Mouse (Mus musculus) gastrocnemius, postnatal 36 days (tissue): ENCODE measurements around the gene Wwox. TPM values are rescaled to one million over a fixed set of nuclear protein-coding genes. Genes with fewer than 3 reads are reported as not detected.

Experiments
- DNase-seq, 2 experiments: peaks; one replicate each; pipeline ENCODE4 v3.0.0; 2022
- intact Hi-C: fragments of 180-260 bp; cut with DNase I; formaldehyde crosslinking; loops from one replicate; pipeline ENCODE4 v1.15.1; 2025
- total RNA-seq, 2 experiments: library from RNA; stranded (reverse); gene quantifications; 2 replicates each; pipeline ENCODE4 v1.2.3; 2021

Gene Wwox
- total RNA-seq, 2 experiments from 2014 or later: 7.4 to 7.5 TPM

DNA sequence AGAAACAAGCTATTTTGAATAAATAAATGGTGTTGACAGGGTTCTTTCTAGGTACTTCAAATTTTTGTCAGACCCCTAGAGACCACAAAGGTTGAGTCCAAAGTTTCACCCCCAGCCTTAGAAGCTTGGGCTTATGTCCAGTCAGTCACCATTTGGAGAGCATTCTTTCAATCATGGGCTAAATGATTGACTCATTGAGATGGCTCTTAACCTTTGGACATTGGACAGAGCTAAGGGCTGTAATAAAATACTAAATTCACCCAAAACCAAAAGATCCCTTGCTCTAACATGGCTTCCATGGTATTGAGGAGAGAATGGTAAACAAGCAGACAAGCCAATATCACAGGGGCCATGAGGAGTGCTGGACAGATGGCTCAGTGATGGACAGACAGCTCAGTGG is 540.2 kb downstream of the Wwox start:
- intact Hi-C loops: loop anchor here (5.0 to 10.0 kb wide), 3 partner anchors 435 to 728 kb away; partner anchors contain the start of gene Maf

DNA sequence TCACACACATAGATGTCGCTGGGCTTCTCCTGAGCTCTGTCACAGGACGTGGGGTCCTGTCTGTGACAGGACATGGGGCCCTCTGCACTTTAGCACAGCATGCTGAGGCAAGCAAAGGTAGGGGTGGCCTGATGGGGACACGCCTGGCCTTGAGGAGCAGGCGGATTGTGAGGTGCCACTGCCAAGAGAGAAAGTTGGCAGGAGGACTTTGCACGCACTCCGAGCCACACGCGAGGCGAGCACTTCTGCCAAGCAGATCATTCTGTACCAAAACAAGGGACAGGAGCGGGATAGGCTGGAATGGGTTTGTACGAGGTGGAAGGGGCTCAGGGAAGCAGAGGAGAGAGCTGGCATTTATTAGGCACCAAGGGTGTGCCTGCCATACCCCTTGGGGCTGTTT is 543.3 kb downstream of the Wwox start:
- intact Hi-C loops: no loop called here
- no peak for DNase-seq

More for the DNA sequence above, 540.2 kb downstream of the Wwox start:
- no peak for DNase-seq

DNA sequence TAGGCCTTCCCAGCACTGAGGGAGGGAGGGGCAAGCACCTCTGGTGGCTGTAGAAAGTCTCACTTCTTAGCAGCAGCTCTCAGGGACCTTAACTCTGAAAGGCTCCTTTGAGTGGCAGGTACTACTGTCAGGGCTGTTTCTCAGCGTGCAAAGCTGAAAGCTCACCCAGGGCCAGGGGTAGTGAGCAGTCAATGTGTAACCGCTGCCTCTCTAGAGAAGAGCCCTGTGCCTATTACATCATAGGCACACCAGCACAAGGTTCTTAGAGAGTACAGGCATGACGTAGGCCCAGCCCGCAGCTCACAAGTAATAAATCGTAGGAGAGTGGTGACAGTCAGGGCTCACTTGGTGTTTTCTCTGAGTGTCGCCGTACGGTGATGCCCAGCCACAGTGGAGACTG is 545.0 kb downstream of the Wwox start:
- intact Hi-C loops: no loop called here
- DNase-seq: no peak

DNA sequence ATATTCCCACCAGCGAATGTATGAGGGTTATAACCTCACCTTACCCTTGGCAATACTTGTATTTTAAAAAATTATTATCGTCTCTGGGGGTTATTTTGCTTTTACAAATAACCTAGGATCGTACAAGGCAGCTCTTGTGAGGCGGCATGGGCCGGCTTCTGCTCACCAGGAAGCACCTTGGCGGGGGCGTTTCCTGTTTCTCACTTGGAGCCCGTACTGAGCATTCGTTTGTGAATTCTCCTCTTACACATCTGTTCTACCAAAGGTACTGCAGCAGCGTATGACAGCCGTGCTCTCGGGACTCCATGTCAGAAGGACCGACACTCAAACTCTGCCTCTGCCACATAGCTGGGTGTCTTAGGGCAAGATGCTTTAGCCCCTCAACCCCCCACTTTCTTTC is 546.5 kb downstream of the Wwox start:
- no peak for DNase-seq

DNA sequence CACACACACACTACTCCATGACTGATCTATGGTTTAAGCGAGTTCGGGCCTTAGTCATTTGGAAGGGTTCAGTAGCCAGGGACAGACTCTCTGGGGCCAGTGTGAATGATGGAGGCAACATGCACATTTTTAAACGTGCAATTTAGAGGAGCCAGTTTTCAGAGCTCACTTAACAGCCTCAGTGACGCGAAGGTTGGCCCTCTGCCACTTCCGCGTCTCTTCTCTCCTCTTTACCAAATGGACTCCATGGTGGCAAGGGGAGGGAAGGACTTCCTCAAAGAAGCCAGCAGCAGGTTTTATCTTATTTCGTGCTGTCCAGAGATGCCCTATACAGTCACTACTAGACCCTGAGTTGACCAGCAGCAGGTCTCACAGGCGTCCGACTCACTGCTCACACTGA is 547.5 kb downstream of the Wwox start:
- intact Hi-C loops: no loop called here
- no peak for DNase-seq

More for the DNA sequence above, 546.5 kb downstream of the Wwox start:
- intact Hi-C loops: no loop called here

DNA sequence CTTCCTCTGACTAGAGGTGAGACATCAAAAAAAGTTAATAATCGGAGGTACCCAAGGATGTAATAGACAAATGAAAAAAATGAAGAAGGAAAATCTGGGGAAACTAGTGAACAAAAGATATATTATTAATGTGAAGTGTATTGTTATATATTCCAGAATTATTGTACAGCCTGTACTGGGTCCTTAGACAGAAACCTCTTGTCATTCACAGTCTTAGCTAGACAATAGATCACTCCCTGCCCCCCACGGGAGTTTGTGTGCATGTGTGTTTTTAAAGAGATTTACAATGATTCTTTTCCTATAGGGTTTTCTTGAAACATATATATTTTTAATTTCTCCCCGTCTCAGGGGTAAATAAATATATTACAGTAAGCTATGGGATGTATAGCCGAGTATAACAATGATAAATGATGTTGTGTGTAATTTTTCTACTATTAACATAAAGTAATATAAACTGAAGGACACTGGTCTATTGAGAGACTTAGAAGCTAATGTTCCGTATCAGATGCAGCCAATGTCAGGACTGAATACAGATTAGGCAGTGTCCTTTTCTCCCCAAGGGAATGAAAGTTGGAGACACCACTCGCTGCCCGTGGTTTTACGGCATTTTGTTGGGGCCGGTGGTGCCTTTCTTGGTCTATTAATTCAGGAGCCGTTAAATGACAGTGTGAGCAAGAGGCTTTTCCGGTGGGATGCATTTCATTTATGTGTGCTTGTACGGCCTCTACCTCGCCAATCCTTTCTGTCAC is 551.6 kb downstream of the Wwox start:
- intact Hi-C loops: no loop called here
- no peak for DNase-seq

DNA sequence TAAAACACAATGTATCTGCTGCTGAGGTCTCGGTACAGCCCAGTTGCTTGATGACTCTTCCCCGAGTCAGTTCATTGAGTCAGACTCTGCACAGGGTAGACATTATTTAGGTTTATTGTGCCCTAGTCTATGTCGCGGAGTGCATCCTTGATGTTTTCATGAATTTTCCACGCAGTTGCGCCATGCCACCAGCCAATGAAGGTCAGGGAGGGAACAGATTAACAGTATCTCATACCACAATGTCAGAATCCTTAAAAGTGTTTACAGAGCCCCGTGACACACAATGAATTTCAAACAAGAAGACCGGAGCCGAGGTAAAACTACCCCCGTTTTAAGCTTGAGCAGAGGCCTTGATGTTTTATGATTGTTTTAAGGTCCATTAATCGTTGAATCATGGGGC is 561.3 kb downstream of the Wwox start:
- intact Hi-C loops: no loop called here
- DNase-seq: no peak

DNA sequence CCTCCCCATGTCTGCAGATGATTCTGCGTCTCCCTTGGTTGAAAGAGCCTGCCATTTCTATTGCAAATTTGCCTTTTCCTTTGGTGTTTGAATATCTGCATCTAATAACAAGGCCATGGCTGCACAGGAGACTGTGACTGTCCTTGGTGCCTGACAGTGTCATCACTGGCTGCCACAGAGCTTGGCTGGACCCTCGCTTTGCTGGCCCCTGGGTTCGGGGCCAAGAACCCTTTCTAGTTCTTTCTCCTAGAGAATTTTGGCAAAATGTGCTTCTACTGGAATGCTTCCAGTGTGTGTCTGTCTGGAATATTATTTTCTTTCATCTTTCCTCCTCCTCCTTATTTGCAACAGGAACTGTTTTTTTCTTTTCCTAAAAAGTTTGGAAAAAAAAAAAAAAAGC is 565.6 kb downstream of the Wwox start:
- intact Hi-C loops: no loop called here
- no peak for DNase-seq

DNA sequence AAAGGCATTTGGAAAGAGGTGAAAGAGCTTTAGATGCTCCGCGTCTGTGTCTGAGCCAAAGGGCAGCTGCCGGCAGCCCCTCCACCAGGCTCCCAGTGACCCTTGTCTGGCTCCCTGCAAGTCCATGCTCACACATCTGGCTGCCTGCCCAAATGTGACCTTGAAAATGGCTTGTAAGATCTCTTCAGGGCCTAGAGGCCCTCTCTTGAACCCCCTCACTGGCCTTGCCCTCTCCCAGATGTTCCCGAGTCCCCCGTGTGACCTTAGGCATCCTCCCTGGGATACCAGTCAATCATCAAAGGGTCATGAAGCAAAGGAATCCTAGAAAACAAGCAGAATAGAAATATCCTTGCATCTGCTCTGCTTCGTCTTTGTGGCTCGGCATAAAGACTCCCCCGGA is 567.1 kb downstream of the Wwox start:
- no peak for DNase-seq
- intact Hi-C loops: no loop called here

DNA sequence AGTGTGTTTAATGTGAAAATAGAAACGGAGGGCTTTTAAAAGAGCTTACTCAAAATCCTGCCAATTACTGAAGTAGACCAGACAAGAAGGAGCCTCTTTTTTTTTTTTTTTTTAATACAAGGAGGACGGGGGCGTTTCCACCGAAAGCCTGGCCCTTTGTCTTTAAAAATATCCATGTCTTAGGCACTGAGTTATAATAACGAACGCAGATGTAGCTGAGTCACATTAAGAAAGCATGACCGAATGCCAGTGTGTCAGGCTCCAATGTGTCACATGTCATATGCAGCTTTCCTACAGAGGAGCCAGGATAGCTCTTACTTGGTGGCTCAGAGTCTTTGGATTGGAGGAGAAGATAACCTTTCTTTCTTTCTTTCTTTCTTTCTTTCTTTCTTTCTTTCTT is 567.8 kb downstream of the Wwox start:
- intact Hi-C loops: no loop called here
- no peak for DNase-seq

DNA sequence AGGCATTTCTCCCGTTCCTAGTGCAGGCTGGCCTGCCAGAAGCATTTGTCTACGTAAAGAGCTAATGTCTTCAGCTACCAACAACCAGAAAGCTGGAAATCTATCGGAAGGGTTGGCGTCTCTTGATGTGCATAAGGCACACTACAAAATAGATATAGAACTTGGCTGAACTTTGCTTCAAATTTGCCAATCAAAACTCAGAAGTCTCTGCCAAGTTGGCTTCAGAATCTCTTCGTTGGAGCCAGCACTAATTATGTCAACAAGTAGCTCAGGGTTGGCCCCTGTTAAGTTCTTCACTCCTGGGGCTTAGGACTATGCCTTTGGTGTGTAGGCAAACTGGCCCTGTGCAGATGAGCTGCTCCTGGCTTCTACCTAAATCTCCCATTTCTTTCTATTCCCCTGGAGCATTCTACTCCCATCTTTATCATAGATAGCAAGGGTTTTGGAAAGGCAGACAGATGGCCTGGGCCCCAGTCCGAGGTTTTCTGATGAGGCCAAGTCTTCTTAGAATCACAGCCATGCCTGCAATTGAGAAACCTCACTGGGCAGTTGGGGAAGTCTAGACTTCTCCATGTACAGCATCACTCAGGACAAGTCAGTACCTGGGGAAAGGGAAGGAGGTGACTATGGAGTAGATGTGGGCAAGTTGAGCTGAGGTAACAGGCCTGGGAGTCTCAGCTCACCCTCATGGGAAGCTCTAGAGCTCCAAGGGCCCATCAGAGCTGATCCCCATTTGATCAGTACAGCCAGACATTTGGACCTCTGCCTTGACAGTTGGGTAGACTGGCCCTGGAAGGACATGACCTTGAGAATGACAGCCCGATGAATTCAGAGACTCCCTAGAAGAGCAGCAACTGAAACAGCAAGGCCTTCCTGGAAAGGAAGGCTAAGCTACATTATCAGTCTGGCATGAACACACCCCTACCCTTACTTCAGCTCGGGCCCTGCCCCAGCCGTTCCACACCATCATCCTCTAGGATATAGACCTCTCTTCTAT is 569.5 kb downstream of the Wwox start:
- DNase-seq: no peak
- intact Hi-C loops: no loop called here

DNA sequence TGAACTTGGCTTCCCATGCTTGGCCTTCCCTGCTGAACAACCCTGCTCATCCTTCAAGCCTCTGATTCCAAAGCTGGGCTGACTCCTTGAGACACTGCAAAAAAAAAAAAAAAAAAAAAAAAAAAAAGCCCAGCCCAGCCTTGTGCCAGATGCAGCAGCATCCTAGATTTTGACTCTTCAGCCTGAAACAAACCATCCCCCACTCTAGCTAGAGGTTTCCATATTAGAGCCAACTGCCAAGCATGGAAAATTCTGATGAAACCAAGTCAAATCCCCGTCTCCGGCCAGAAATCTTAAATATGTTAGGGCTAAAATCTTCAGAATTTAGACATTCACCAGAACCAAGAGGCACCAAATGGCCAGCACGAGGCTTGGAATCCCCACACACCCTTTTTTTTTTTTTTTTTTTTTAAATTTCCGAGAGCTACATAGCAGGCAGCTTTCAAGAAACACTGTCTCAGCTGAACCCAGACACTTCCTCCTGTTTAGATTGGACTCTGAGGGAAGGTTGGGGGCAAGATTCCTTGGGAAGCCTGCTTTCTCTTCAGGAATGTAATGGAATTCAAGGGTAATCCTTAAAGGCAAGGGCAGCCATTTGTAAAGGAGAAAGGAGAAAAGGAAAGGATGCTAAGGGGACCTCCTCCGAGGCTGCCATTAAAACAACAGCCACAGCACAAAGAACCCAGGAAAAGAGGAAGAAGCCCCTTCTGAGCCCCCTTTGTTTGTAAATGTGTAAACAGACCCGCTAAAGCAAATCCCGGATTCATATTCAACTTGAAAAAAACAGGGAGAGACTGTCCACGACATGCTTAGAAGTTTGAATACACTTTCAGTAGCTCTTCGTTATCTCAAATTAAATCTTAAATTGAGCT is 570.7 kb downstream of the Wwox start:
- DNase-seq: no peak
- intact Hi-C loops: no loop called here

DNA sequence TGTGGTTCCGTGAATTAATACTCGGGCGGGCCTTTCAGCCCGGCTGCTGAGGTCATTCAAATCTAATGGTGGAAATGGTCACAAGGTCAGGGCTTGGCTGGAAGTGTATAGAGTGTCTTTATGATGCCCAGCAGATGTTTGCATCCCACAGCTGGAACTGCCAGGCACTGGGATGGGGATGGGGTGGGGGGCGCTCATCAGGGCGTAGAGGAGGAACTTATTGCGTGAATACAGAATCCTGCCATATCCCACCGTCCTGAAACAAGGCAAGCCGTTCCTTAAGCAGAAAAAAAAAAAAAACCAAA is 571.3 kb downstream of the Wwox start:
- intact Hi-C loops: no loop called here
- no peak for DNase-seq

DNA sequence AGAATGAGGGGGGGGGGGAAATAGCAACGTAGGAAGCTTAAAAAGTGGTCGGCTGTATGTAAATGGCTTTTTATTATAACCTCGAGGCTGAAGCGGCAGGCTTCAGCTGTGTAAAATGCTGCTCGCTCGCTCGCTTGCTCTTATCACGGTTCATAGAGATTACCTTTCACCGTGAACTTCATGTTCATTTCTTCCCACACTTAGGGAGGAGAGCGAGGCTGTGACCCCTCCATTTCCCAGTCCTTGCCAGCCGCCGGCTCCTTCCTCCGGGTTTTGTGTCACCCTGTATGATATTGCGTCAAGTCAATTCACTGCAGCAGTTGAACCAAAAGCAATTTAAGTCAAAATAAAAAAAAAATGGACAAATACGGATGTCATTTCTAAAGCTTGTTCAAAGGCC is 580.2 kb downstream of the Wwox start:
- no peak for DNase-seq
- intact Hi-C loops: no loop called here

DNA sequence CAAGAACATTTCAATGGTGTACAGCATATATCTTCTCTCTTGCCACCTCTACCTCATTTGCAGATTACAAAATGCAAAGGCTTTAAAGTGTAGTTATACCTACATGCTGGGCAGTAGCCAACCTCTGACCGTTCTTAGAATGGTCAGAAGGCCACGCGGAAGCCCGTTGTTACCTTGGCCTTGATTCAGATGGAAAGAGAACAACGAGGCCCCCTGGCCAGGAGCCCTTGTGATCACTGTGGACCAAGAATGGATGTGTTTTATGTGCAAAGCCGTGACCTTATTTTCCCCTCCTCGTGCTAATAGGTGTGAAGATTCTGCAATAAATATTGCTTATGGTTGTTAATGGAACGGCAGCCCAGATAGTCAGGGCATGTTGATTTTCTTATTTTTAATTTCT is 582.3 kb downstream of the Wwox start:
- DNase-seq: no peak
- intact Hi-C loops: no loop called here

DNA sequence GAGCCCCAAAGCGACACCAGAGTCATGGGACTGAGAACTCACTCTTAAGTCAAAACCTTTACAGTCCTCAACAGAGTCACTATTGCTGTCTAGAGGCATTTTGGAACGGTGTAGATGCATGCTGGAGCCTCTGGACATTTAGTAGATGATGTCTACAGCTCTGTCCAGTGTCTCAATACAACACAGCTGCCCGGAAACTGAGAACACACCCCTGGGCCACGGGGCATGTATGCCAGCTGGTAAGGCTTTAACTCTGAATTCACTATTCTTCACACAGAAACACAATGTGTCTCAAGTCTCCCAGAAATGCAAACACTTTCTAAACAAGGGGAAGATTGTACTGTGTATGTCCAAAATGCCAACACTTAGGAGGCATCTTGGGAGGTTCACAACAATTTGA is 584.6 kb downstream of the Wwox start:
- intact Hi-C loops: no loop called here
- DNase-seq: no peak

DNA sequence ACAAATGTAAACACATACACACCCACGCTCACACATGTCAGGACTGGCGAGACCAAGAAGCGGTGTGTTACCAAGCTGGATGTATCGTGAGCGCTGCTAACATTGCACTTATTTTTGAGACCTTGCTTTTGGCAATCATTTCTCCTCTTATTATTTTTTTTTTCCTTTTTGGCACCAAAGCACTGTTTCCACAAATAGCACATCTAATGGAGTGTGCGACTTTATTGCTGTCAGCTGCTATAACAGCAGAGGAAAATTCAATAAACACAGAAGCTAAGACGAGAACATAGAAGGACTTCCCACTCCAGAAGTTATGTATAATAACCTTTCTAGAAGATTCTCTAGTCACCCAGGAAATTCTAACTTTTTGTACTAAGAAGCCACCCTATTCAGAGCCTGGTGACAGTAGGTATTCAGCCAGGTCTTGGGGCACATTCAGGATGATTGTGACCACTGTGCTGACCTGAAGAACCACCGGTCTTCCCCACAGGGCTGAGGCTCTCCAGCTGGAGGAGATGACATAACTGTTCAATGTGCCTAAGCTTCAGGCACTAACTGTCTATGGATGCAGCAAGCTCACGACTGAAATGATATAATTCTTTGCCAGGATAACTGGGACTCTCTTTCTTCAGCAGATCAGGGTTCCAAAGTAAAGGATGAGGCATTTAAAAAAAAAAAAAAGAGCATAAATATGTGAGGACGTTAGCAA is 586.1 kb downstream of the Wwox start:
- intact Hi-C loops: no loop called here
- DNase-seq: no peak

DNA sequence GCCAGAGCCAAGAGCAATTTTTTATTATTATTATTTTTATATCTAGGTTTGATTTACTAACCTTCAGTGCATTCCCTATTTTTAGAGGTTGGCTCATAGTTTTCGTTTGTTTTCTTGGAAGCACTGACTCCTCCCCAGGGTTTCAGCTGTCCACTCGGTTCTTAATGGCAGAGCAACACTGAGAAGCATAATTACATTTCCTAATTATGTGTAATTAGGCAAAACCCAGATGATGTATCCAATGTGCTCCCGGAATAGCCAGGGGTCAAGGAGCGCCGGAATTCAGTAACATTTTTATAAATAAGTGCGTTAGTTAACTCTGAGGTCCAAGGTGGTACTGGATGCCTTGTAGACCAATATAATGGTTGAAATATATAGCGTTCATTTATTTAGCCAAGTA is 586.7 kb downstream of the Wwox start:
- intact Hi-C loops: no loop called here
- no peak for DNase-seq

DNA sequence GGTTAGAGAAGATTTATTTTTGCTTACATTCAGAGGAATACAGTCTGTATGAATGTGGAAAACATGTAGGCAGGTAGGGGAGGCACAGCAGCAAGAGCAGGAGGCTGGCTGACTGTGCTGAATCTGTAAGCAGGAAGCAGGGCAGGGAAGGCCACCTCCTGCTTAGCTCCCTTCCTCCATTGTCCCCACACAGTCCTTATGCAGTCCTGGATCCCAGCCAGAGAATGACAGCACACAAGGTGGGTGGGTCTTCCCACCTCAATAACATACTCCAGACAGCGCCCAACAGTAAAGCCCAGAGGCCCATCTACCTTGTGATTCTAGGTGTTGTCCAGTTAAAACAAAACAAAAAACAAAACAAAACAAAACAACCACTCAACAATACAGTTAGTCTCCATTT is 593.7 kb downstream of the Wwox start:
- no peak for DNase-seq
- intact Hi-C loops: no loop called here

DNA sequence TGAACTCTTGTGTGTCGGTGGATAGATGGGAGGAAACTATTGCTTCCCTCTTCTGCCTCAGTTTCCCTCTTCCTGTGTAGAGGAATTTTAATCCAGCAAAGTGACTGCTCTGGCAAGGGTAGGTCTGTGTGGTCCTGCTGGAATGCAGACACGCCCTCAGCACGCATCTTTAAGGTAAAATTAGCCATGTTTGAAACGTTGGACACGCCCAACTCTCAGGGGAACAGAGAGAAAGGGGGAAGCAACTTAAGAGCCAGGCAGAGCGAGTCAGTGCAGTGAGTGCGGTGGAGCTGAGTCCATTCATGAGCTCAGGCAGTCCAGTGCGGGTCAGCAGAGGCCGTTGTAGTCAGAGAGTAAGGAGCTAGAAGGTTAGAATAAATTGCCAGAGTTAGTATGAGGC is 596.6 kb downstream of the Wwox start:
- DNase-seq: no peak
- intact Hi-C loops: no loop called here
